Mouse (Mus musculus) spleen, embryonic (tissue): ENCODE measurements around the gene Faap24.

Experiments
- CTCF ChIA-PET: fragments of 350-600 bp; sonication (Branson Sonifier 250); formaldehyde crosslinking; loops from one replicate; lab custom pipeline; 2022; lab: Charles Lee

Faap24 gene

DNA sequence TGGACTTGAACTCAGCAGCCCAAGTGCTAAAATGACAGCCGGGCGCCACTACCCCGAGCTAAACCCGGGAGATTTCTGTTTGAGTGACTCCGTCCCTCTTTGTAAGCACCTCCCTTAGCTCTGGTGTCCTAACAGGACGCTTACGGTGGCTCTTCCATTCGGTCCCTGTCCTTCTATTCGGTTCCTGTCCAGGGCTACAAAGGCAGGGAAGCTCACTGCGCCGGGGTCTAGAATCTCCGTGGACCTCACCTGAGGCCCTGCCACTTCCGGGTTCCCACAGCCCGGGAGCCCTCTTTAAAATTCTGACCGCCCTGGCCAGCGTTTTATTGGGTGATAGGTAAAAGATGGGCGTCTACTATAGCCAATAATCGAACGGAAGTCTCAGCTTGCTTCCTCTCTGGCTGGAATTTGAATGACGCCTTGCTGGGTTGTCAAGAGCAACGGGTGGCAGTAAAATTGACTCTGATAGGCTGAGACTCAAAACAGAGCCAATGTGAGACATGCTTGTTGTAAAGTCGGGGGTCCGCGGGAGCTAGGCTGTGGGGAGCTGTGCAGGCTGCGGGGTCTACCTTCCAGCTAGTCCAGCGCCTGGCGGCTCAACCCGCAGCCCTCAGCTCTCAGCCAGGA, at the start of gene Faap24, which contains the start of gene Cep89:
Gene Faap24 (minus strand): TSS at position 295 of the 627 bp plus-strand sequence.
Gene Cep89 (plus strand): TSS at position 494 of the 627 bp plus-strand sequence.
- CTCF ChIA-PET = interaction anchor here (0.5 kb wide), 1 partner anchor 191 kb away, joined by 3 read pairs; no protein-coding TSS in a partner anchor

GRCm38 (mm10) chr7:35435266-35435665, 38.6 kb upstream of the Faap24 start:
- CTCF ChIA-PET = no interaction called here

DNA sequence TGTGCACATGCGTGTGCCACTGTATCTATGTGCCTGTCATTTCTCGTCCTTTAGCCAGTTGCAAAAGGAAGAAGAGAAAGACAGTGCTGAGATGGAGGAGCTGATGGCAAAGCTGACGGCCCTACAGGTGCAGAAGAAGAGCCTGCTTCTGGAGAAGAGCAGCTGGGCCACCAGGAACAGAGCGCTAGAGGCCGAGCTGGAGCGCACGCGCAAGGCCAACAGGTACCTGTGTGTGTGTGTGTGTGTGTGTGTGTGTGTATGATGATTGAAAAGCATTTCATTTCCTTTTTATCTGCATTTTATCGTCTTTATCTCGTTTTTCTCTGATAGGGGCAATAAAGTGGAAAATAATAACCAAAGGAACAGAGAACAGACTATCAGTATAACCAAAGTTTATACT, 31.5 kb upstream of the Faap24 start:
- CTCF ChIA-PET = no interaction called here

- CTCF ChIA-PET = no interaction called here
These were observed 26.4 kb upstream of the Faap24 start for GRCm38 (mm10) chr7:35423071-35423470.

GRCm38 (mm10) chr7:35416654-35416948, 20.0 kb upstream of the Faap24 start:
- CTCF ChIA-PET = interaction anchor here (0.7 kb wide), 1 partner anchor 1632 kb away, joined by 3 read pairs; no protein-coding TSS in a partner anchor

DNA sequence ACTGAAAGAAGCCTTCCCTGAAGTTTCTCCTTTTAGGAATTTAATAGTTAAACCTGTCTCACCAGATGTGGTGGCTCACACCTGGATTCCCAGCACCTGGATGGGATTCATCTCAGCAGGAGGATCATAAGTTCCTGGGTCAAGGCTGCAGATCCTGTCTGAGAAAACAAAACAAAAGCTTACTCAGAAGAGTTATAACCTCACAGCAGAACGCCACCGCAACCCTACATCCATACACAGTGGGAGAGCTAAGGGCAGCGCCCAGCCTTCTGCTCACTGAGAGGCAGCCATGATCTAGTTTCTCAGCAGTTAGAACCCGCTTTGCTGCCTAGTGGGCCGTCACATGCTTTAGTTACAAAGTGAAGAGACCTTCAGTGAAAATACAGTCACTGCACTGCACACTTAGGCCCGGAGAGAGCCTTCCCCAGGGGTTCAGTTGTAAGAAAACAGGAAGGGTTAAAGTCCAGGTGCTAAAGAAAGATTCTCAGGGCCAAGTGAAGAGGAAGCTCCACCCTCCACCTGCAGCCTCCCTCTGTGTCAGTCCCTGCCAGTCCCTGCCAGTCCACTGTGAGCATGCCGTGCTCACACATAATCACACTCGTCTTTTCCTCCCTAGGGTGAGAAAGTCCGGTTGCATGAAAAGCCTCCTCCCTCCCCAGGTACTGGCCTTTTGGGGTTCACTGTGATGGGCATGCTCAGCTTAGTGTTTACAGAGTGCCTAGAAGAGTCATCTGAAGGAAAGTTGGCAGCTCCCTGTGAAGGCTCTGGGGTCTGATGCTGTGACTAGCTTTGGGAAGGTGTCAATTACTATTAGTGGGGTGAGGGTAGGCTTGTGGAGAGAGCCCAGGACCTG, 19.4 kb upstream of the Faap24 start:
- CTCF ChIA-PET = interaction anchor here (0.7 kb wide), 1 partner anchor 1632 kb away, joined by 3 read pairs; no protein-coding TSS in a partner anchor

- CTCF ChIA-PET = no interaction called here
These were observed 18.6 kb upstream of the Faap24 start for GRCm38 (mm10) chr7:35415226-35415625.

GRCm38 (mm10) chr7:35401169-35401568, 4.5 kb upstream of the Faap24 start:
- CTCF ChIA-PET = no interaction called here

- CTCF ChIA-PET = no interaction called here
These were observed 741 bp downstream of the Faap24 start for GRCm38 (mm10) chr7:35395734-35396456.

- CTCF ChIA-PET = interaction anchor here (0.6 to 0.8 kb wide), 3 partner anchors 33 to 368 kb away, joined by 3 to 10 read pairs (median 3); no protein-coding TSS in a partner anchor
These were observed 3.7 kb downstream of the Faap24 start for GRCm38 (mm10) chr7:35392935-35393334.

DNA sequence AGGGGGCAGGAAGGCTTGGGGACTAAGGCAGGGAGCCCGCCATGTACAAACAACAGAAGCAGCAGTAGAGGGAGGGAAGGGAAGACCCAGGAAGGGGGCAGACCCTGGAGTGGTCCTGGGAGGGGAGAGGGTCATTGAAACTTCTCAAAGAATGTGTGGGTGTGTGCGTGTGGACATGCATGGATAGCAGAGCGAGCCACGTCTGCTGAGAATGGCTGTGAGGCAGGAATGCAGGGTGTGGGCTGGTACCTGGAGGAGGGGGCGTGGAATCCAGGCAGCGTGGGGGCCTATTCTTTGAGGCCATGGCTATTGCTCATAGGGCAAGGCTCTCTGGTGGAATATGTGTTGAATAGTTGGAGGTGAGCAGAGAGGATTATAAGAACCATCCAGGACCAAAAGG, 7.9 kb downstream of the Faap24 start:
- CTCF ChIA-PET = no interaction called here

DNA sequence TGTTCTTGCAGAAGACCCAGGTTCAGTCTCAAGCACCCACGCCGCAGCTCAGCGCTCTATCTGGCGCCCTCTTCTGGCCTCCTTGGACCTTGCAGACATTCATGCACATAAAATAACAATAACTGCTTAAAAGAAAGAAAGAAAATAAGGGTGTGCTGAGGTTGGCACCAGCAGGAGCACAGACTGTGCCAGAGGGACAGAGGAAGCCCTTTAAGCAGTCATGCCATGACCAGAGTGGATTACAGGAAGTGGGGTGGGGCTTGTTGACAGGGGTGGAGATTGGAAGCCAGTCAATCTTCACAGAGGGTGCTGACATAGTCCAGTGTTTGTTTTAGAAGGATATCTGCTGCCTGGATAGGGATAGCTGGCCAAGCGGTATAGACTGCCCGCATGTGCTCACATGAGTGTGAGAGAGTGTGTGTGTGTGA, 10.1 kb downstream of the Faap24 start:
- CTCF ChIA-PET = no interaction called here

- CTCF ChIA-PET = no interaction called here
These were observed 13.8 kb downstream of the Faap24 start for GRCm38 (mm10) chr7:35382706-35383353.

DNA sequence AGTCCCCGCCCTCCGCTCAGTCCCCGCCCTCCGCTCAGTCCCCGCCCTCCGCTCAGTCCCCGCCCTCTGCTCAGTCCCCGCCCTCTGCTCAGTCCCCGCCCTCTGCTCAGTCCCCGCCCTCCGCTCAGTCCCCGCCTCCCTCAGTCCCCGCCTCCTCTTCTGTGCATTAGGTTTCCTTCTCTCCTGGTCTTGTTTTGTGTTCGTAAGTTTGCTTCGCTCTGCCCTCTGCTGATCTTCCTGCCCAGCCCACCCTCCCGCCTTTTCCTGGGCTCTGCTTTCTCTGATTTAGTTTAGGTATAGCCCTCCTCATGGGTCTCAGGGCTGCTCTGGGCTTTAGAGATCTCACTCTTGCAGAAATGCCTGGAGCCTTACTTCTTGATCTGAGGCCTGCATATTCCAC, 14.8 kb downstream of the Faap24 start:
- CTCF ChIA-PET = no interaction called here

DNA sequence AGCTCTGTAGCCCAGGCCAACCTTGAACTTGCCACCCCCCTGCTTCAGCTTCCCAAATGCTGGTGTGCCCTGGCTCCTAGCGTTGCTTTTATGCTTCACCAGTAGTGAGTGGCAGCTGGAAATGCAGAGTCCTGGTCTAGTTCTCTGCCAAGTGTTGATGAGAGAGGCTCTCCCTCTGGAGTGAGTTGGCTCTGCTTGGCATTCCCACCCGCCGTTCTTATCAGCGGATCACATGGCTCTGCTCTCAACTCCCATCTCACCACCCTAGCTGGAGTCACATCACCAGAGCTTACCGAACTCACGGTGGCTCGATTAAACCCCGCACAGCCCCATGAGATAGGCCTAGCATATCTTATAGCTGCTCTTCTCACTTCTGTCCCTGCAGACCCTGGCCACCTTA, 16.3 kb downstream of the Faap24 start:
- CTCF ChIA-PET = no interaction called here

- CTCF ChIA-PET = no interaction called here
These were observed 17.0 kb downstream of the Faap24 start for GRCm38 (mm10) chr7:35379492-35380119.

- CTCF ChIA-PET = no interaction called here
These were observed 20.0 kb downstream of the Faap24 start for GRCm38 (mm10) chr7:35376623-35377022.

DNA sequence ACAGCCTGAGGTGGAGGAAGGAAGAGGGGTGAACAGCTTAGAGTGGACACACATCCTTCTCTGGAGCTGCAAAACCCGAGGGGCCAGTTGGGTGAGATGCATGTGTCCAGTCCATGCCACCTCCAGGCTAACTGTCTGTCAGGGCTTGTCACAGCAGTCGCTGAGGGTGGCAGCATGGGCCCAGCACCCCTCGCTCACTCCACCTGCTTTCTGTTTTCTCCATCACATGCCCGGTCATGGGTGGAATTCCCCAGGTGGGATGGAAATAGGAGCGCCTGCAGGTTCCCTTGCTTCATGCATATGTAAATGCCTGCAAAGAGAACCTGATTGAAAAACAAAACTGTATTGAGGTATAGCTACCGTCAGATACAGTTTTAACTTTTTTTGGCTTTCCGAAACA, 22.4 kb downstream of the Faap24 start:
- CTCF ChIA-PET = no interaction called here

- CTCF ChIA-PET = no interaction called here
These were observed 23.3 kb downstream of the Faap24 start for GRCm38 (mm10) chr7:35373146-35373989.

- CTCF ChIA-PET = no interaction called here
These were observed 24.1 kb downstream of the Faap24 start for GRCm38 (mm10) chr7:35372483-35373017.
